Mouse (Mus musculus) spleen, adult 2 months (tissue): ENCODE results near the gene Nod1.

Source experiments
- CTCF ChIP-seq: fragments of 200-500 bp; IDR thresholded peaks from 2 replicates; pipeline ENCODE4 v1.5.1; 2011; ENCODE audit warnings: mild to moderate bottlenecking, inconsistent platforms; ENCODE audit not compliant: insufficient read depth, insufficient read length, insufficient replicate concordance; ENCODE audit errors: extremely low read depth
- POLR2A ChIP-seq: fragments of 200-500 bp; IDR thresholded peaks from 2 replicates; pipeline ENCODE4 v1.6.1; 2011; ENCODE audit warnings: low read depth, low read length, inconsistent platforms

GRCm38 (mm10) chr6:55009391-55010230, 37.2 kb upstream of the Nod1 start:
- TF ChIP-seq CTCF (no peak), POLR2A (no peak)
